Mouse (Mus musculus) thymus, adult 2 months (tissue): ENCODE measurements around the gene Ezh1.

ENCODE experiments used
- CTCF ChIP-seq: fragments of 200-500 bp; IDR thresholded peaks from 2 replicates; pipeline ENCODE4 v1.5.1; 2012; ENCODE audit warnings: mild to moderate bottlenecking, control low read depth, low read length, moderate library complexity, borderline replicate concordance; ENCODE audit not compliant: control insufficient read depth, poor library complexity, insufficient read depth; ENCODE audit errors: extremely low read depth
- POLR2A ChIP-seq: fragments of 200-500 bp; IDR thresholded peaks from 2 replicates; pipeline ENCODE4 v1.6.1; 2012; ENCODE audit warnings: mild to moderate bottlenecking, low read length, control low read depth, moderate library complexity; ENCODE audit not compliant: control insufficient read depth, poor library complexity, insufficient read depth; ENCODE audit errors: extremely low read depth

- TF ChIP-seq CTCF (no peak), POLR2A (no peak)
These were observed 39.6 kb upstream of the Ezh1 start for GRCm38 (mm10) chr11:101265906-101266305.
